Mouse (Mus musculus) lung, adult 18-20 months (tissue): ENCODE measurements around the gene Metrnl.
A peak's percentile ranks its signal among the peaks of the same experiment; 100 is the strongest.

Source experiments
- DNase-seq, 2 experiments: peaks; one replicate each; pipeline ENCODE4 v3.0.0; 2022; ENCODE audit warnings: mixed read lengths in 2 of 2

The Metrnl gene

GRCm38 (mm10) chr11:121740906-121741305 lies 39.6 kb downstream of the Metrnl start:
- DNase-seq = peak; percentile 80 to 81

DNA sequence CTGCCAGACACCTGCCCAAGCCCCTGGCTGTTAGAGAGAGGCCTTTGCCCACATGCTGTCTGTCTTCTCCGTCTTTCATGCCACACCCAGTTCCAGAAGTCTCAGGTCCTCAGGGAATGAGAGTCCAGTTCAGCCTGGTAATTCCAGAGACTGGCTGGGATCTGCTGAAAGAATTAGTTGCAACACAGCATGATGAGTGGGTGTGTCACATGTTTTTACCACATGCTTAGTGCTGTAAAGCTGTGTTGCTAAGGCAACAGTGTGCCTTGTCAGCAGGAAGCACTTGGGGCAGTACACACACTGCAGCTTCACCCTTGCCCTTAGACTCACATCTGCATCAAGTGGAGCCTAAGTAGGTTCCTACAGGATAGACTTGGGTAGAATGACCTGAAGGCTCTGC lies 40.1 kb downstream of the Metrnl start:
- DNase-seq = peak; percentile 76 to 84

DNA sequence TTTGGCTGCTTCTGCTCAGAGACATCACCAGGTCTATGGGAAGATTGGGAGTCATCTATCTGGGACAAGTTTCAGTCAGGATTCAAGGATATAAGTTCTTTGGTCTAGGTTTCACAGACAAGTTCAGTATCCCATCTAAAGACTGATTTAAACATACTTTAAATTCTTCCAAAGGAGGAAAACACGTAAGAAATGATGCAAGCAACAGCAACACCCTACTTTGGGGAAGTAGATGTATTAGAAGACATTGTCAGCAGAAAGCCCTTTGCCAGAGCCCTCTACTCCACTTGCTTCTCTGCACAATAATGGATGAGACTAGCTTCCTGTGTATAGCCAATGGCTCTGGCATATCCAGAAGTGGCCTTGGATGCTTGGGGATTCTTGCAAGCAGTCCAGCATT lies 41.8 kb downstream of the Metrnl start:
- DNase-seq = no peak

DNA sequence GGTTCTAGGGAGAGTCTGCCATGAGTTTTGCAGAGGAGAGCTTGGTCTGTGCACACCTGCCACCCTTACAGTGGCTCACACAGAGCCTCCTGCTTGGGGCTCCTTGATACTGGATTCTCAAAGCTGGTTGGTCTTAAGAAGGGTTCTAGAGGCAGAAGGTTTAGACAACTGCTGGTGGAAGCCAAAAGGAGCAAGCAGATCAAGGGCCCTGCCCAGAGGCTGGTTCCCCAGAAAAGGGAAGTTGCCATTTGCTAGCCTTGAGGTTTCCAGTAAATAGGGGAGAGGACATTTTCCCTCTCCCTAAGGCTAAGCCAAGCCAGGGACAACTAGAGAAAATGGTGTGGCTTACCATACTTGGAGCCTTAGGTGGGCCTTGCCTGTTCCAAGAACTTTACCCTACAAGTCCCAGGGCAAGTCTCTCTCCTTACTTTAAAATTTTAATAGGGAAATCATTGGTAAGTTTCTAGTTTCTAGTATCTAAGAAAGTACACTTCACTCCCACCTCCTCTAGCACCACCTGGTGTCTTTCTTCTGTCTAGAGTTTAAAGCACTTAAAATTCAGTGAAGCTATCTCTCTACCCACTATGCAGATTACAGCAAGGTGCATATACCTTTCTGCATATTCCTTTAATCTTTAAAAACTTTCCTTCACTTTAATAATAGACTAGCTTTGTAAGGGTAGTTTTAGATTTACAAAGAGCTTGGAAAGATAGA lies 42.7 kb downstream of the Metrnl start:
- peak; percentile 22 to 27 for DNase-seq

- no peak for DNase-seq
Observed at GRCm38 (mm10) chr11:121746941-121747494, 45.7 kb downstream of the Metrnl start.

- no peak for DNase-seq
Observed at GRCm38 (mm10) chr11:121748003-121748684, 46.8 kb downstream of the Metrnl start.
